Mouse (Mus musculus) intestine, embryonic 15.5 days (tissue): ENCODE data around the gene Taf10. TPM values are rescaled to one million over a fixed set of nuclear protein-coding genes. Genes with fewer than 3 reads are reported as not detected.
"Not testable (repeated sequence)": the region's sequence is repeated elsewhere in the genome, so short reads cannot be mapped to it uniquely, and the experiment has no call there.

ENCODE experiments used
- ATAC-seq: fragments of 200-750 bp; cut with Nextera tagmentation; 2 replicates; pipeline ENCODE4 v1.8.0; 2017; ENCODE audit warnings: moderate TSS enrichment, moderate library complexity
- H3K27ac ChIP-seq: fragments of 300-500 bp; sonication (generic); 2 replicates; pipeline ENCODE4 v1.5.1; 2015; ENCODE audit warnings: mild to moderate bottlenecking, inconsistent platforms
- H3K27me3 ChIP-seq: fragments of 300-500 bp; sonication (generic); replicated peaks from 2 replicates; pipeline ENCODE4 v1.6.1; 2015; ENCODE audit warnings: inconsistent platforms
- H3K36me3 ChIP-seq: fragments of 300-500 bp; sonication (generic); 2 replicates; pipeline ENCODE4 v1.6.1; 2015; ENCODE audit warnings: inconsistent platforms
- H3K4me1 ChIP-seq: fragments of 300-500 bp; sonication (generic); replicated peaks from 2 replicates; pipeline ENCODE4 v1.6.1; 2015; ENCODE audit warnings: inconsistent platforms
- H3K4me2 ChIP-seq: fragments of 300-500 bp; sonication (generic); replicated peaks from 2 replicates; pipeline ENCODE4 v1.6.1; 2015; ENCODE audit warnings: mild to moderate bottlenecking, inconsistent platforms
- H3K4me3 ChIP-seq: fragments of 300-500 bp; sonication (generic); replicated peaks from 2 replicates; pipeline ENCODE4 v1.5.1; 2015; ENCODE audit warnings: inconsistent platforms
- H3K9ac ChIP-seq: fragments of 300-500 bp; sonication (generic); 2 replicates; pipeline ENCODE4 v1.6.1; 2015; ENCODE audit warnings: inconsistent platforms
- H3K9me3 ChIP-seq: fragments of 300-500 bp; sonication (generic); 2 replicates; pipeline ENCODE4 v1.6.1; 2016; ENCODE audit warnings: inconsistent platforms
- WGBS: fragments of 180-500 bp; shearing (Covaris S2); methylation state at CpG from one replicate; pipeline ENCODE4 v1.1.7; 2015; 5-methylcytosine and 5-hydroxymethylcytosine counted together
- polyA plus RNA-seq: library from polyadenylated mRNA; unstranded; fragments of >200 nt; fragmentation: Nextera tagmentation; extraction: Ambion mirVana; gene quantifications from 2 replicates; pipeline ENCODE4 v1.2.1, GENCODE M21; 2015

Taf10 gene
- polyA plus RNA-seq, 1 experiment from 2014 or later = 134 TPM

DNA sequence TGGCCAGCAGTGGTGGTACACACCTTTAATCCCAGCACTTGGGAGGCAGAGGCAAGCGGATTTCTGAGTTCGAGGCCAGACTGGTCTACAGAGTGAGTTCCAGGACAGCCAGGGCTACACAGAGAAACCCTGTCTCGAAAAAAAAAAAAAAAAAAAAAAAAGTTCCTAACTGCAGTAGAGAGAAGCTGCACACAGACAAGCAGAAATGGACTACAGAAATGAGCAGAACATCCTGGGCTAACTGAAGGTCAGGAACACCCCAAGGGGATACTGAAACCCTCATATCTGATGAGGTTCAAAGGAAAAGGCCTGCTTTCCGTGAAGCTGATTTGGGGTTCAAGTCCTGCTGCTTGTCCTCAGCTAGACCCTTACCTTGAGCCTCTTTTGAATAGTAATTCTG, 8.7 kb downstream of the Taf10 start:
- not testable (repeated sequence) for ATAC-seq, H3K27me3 ChIP-seq, H3K27ac ChIP-seq, H3K9me3 ChIP-seq
- Histone ChIP-seq H3K9ac (peak overlapping the region; percentile 76), H3K4me3 (peak overlapping the region; percentile 90), H3K4me2 (peak overlapping the region; percentile 73), H3K36me3 (peaks cover 28% of the 10 kb centered on the region), H3K4me1 (peaks cover 16% of the 10 kb centered on the region; the same call in 1 of the 2 replicates)
- WGBS = 38% methylated on average over 4 of the region's 4 CpGs

DNA sequence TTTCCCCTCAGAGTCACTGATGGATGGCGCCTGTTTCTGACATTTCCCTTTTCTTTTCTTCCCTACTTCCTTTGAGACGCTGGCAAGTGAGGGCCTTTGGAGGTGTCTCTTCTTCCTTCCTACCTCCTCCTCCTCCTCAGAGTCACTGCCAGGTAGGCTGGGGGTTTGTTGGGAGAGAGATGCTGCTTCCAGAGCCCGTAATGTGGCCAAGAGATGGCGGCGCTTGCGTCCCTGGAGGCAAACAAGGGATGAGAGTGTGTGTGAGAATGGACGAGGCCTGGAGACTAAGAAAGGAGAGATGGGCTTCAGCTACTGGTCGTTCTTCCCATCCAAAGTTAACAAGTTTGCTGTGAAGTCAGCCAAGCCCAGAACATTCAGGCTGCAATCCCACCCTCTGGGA, 9.3 kb downstream of the Taf10 start:
- Histone ChIP-seq H3K4me3 (peak overlapping the region; percentile 90; the same call in 1 of the 2 replicates), H3K36me3 (peaks cover 24% of the 10 kb centered on the region), H3K9ac (peak overlapping the region; percentile 76; the same call in 1 of the 2 replicates), H3K27me3 (no peaks in the 10 kb centered on the region), H3K27ac (no peak overlapping the region), H3K9me3 (no peaks in the 10 kb centered on the region), H3K4me2 (peak overlapping the region; percentile 73), H3K4me1 (peaks cover 15% of the 10 kb centered on the region; the same call in 1 of the 2 replicates)
- 87% methylated on average over 8 of the region's 8 CpGs for WGBS
- ATAC-seq = no peak

DNA sequence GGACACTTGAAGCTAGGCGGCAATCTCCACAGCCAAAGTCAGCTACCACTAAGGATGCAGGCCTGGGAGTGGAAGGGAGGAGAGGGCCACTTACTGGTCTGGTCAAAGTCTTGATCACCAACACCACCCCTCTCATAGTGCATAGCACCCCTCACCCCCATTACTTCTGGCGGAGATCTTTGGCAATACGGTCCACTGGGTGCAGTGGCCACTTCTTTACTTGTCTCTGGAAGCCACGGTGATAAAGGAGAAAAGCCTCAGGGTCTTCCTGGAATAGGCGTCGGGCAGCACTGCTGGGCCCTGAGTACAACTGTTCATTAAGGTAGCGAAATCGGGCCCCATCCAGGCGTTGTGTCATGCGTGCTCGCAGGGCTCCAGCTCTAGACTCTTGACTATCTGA, 10.3 kb downstream of the Taf10 start:
- H3K4me2 ChIP-seq = no peak overlapping the region
- H3K9ac ChIP-seq = no peak overlapping the region
- no peaks in the 10 kb centered on the region for H3K27me3 ChIP-seq
- no peaks in the 10 kb centered on the region for H3K9me3 ChIP-seq
- peaks cover 10% of the 10 kb centered on the region; the same call in 1 of the 2 replicates for H3K4me1 ChIP-seq
- peaks cover 28% of the 10 kb centered on the region for H3K36me3 ChIP-seq
- WGBS = 95% methylated on average over 11 of the region's 11 CpGs
- no peak for ATAC-seq
- no peak overlapping the region for H3K27ac ChIP-seq
- H3K4me3 ChIP-seq = no peak overlapping the region

DNA sequence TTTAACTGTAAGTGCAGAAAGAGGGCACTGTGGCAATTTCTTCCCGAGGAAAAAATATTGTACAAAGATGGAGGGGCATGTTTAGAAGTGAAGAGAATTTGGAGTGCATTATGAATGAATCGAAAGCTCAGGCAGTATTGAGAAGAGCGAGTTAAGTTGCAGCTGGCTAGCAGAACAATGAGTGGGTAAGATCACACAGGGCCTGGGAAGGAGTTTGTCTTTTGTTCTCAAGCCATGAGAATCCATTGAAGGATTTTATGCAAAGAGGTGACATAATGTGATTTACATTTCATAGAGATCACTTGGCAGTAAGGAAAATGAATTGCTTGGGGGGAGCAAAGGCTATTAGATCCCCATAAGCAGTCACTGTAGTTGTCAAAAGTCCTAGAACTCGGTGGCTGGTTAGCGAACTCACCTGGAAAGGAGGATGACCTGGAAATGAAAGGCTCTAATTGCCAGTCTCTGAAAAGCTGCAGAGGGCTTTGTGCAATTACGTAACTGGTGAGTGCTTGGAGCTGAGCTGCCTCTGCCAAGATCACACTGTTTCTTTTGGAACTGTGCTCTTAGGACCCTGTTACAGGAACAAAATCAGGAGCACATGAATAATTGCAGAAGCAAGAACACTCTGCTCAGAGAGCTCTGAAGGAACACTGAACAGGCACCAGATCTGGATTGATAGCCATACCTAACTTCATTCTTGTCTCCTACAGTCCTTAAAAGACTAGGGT, 15.3 kb downstream of the Taf10 start:
- Histone ChIP-seq H3K9me3 (no peaks in the 10 kb centered on the region), H3K9ac (no peak overlapping the region), H3K27me3 (no peaks in the 10 kb centered on the region), H3K4me3 (no peak overlapping the region), H3K27ac (no peak overlapping the region), H3K4me2 (no peak overlapping the region), H3K36me3 (peaks cover 22% of the 10 kb centered on the region), H3K4me1 (no peaks in the 10 kb centered on the region)
- no peak for ATAC-seq
- 84% methylated on average over 6 of the region's 6 CpGs for WGBS

DNA sequence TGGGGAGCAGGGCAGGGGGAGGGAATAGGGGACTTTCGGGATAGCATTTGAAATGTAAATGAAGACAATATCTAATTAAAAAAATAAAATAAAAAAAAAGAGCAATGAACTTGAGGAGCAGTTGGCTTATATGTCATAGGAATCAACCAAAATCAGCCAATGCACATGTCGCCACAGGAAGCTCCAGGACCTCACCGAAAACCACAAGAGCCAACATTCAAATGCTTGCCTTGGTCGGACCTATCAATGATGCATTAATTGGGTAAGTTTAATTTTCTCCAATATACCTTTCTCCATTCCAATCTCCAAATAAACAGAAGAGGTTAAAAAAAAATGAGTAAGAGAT, 17.2 kb downstream of the Taf10 start:
- no peak for ATAC-seq
- H3K4me3 ChIP-seq = no peak overlapping the region
- H3K4me2 ChIP-seq = no peak overlapping the region
- 94% methylated on average over 4 of the region's 4 CpGs for WGBS
- no peaks in the 10 kb centered on the region for H3K4me1 ChIP-seq
- H3K27me3 ChIP-seq = no peaks in the 10 kb centered on the region
- H3K36me3 ChIP-seq = 0 out of 2 replicates have a peak, but pooled peaks cover 5% of the 10 kb centered on the region
- no peaks in the 10 kb centered on the region for H3K9me3 ChIP-seq
- H3K27ac ChIP-seq = no peak overlapping the region
- H3K9ac ChIP-seq = no peak overlapping the region

DNA sequence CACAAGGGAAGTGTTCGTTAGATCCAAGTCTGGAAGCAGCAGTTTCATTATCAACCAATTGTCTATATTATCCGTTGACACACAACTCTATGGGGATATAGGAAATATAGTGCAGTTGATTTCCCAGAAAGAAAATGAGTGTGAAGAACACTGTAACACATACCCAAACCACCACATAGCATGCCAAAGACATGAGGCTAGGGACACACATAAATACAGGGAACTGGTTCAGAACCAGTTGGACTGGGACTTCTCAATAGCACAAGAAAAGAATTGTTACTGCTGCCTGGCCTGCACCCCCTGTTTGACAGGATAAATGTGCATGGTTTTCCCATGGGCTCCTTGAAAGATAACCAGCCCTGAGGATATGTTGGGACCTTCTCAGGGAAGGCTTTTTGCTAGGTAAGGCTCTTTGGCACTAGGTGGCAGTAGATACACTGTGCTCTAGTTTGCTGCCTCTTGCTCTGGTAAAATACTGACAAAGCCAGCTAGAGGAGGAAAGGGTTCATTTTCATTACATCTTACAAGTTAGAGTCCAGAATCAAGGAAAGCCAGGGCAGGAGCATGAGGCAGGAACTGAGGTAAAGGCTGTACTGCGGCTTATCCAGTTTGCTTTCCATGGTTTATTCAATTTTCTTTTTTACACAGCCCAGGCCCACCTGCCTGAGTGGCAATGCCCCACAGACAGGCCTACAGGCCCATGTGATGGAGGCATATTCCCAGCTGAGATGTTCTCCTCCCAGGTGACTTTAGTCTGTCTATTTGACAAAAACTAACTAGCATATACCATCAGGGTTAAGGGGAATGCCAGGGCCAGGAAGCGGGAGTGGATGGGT, 17.8 kb downstream of the Taf10 start:
- H3K27ac ChIP-seq = no peak overlapping the region
- ATAC-seq = peak; percentile 89
- no peak overlapping the region for H3K9ac ChIP-seq
- no peak overlapping the region for H3K4me2 ChIP-seq
- H3K4me3 ChIP-seq = no peak overlapping the region
- no peaks in the 10 kb centered on the region for H3K9me3 ChIP-seq
- H3K4me1 ChIP-seq = no peaks in the 10 kb centered on the region
- 0 out of 2 replicates have a peak, but pooled peaks cover 5% of the 10 kb centered on the region for H3K36me3 ChIP-seq
- 84% methylated on average over 4 of the region's 4 CpGs for WGBS
- H3K27me3 ChIP-seq = no peaks in the 10 kb centered on the region

DNA sequence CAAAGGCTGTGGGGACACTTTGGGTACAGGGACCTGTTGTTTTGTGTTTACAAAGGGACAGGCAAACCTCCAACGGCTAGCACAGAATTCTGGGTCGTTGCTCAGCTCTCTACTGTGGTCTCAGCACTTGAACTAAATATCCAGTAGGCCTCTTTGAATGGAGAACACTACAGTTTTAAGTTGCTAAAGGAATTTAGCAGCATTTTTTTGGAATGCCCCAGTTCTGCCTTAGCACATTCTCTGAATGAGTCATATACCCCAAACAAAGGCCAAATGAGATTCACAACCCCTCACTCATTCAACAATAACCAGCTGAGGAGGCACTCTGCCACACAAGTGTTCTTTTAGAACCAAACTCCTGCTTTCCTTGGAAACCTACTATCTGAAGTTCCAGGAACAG, 22.2 kb downstream of the Taf10 start:
- H3K4me1 ChIP-seq = no peaks in the 10 kb centered on the region
- H3K4me3 ChIP-seq = no peak overlapping the region
- no peaks in the 10 kb centered on the region for H3K9me3 ChIP-seq
- WGBS = 69% methylated on average over 2 of the region's 2 CpGs
- no peaks in the 10 kb centered on the region for H3K36me3 ChIP-seq
- H3K4me2 ChIP-seq = no peak overlapping the region
- ATAC-seq = no peak
- no peak overlapping the region for H3K27ac ChIP-seq
- no peaks in the 10 kb centered on the region for H3K27me3 ChIP-seq
- no peak overlapping the region for H3K9ac ChIP-seq

DNA sequence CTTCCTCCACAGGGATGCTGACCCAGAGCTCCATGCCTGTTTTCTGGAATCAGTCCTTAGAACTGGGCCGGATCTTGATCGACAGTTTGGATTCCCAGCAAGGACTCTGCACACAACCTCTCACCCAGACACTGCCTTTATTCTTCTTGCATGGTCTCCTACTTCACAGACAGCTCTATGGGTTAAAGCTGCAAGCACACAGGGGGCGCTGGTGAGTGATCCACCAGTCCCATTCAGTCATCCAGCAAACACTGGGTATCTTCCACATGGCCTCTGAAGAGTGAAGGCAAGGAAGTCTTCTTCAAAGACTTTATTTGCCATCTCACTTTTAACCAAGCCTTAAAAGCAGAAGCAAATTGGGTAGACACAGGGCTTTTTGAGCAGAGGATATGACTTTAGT, 28.8 kb downstream of the Taf10 start:
- H3K36me3 ChIP-seq = no peaks in the 10 kb centered on the region
- no peaks in the 10 kb centered on the region for H3K9me3 ChIP-seq
- H3K9ac ChIP-seq = no peak overlapping the region
- 63% methylated on average over 3 of the region's 3 CpGs for WGBS
- H3K4me3 ChIP-seq = no peak overlapping the region
- no peak for ATAC-seq
- no peaks in the 10 kb centered on the region for H3K4me1 ChIP-seq
- H3K27me3 ChIP-seq = no peaks in the 10 kb centered on the region
- no peak overlapping the region for H3K4me2 ChIP-seq
- H3K27ac ChIP-seq = no peak overlapping the region

DNA sequence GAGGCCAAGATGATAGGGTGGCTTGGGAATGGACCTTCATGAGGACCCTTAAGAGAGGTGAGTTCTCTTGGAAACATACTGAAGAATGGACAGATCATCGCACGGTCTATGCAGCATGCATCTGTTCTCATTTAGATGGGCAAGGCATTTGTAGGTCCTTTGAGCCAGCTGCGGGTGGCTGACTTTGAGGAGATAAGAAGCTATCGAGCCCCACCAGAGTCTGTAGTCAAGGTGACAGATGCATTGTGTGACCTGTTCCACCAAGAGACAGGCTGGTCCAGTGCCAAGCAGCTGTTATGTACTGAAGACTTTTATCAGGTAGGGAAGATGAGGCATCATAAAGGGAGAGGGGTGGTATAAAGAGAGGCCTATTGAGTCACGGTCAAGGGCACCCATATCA, 35.4 kb downstream of the Taf10 start:
- WGBS = 86% methylated on average over 5 of the region's 5 CpGs
- H3K4me1 ChIP-seq = no peaks in the 10 kb centered on the region
- H3K4me2 ChIP-seq = no peak overlapping the region
- no peaks in the 10 kb centered on the region for H3K36me3 ChIP-seq
- H3K9ac ChIP-seq = no peak overlapping the region
- H3K9me3 ChIP-seq = no peaks in the 10 kb centered on the region
- H3K27ac ChIP-seq = no peak overlapping the region
- ATAC-seq = no peak
- no peaks in the 10 kb centered on the region for H3K27me3 ChIP-seq
- no peak overlapping the region for H3K4me3 ChIP-seq

DNA sequence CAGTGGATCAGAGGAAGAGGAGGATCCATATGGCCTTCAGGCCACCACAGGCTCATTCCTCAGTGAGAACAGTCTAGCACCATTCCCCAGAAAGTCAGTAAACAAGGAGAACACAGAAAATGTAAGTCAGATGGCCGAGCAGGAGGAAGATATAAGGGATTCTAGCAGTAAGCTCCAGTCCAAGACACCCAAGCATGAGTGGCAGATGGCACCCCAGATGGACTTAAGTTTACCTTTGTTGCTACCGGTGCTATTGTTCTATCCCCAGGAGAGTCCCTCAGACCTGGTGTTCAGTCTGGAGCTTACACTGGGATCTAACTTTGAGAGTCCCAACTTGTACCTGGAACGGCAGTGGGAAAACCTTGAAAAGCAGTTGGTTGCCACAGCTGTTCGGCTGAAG, 40.3 kb downstream of the Taf10 start:
- H3K4me2 ChIP-seq = no peak overlapping the region
- no peaks in the 10 kb centered on the region for H3K36me3 ChIP-seq
- no peaks in the 10 kb centered on the region for H3K9me3 ChIP-seq
- no peak overlapping the region for H3K4me3 ChIP-seq
- 82% methylated on average over 4 of the region's 4 CpGs for whole genome bisulfite sequencing
- H3K27me3 ChIP-seq = no peaks in the 10 kb centered on the region
- ATAC-seq = no peak
- H3K4me1 ChIP-seq = no peaks in the 10 kb centered on the region
- H3K9ac ChIP-seq = no peak overlapping the region
- H3K27ac ChIP-seq = no peak overlapping the region

DNA sequence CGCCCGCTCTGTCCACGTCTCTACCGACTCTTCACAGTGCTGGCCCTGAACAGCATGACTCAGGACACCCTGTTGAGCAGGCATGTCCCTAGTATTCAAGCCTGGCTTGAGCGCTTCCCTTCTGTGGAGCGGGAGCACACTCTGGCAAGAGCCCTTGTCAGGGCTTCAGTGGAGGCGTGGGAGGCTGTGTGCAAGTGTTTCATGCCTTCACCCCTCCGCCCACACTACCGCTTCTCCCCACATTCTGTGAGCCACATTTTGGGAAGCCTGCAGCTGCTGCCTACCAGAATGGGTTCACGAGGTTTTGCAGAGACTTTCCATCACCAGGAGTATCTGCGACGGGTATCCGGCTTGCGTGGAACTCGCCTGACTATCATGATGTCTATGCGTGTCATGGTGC, 41.0 kb downstream of the Taf10 start:
- Histone ChIP-seq H3K4me3 (no peak overlapping the region), H3K4me1 (no peaks in the 10 kb centered on the region), H3K36me3 (no peaks in the 10 kb centered on the region), H3K9me3 (no peaks in the 10 kb centered on the region), H3K27me3 (no peaks in the 10 kb centered on the region), H3K27ac (no peak overlapping the region), H3K4me2 (no peak overlapping the region), H3K9ac (no peak overlapping the region)
- 88% methylated on average over 16 of the region's 16 CpGs for WGBS
- ATAC-seq = no peak

DNA sequence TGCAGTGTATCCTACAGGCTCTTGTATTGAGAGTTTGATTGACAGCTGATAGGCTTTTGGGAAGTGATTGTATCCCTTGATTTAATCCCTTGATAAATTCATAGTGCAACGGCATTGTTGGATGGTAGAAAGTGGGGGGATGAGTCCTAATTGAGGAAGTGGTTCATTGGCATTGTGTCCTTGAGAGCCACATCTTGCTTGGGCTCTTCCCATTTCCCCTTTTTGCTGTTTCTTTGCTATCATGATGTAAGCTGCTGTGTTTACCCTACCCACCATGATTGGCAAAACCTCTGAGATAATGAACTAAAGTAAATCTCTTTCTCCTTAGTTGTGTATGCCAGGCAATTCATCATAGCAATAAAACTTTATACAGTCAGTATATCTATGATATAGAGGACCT, 53.3 kb downstream of the Taf10 start:
- H3K4me3 ChIP-seq = no peak overlapping the region
- H3K27ac ChIP-seq = no peak overlapping the region
- ATAC-seq = no peak
- H3K4me1 ChIP-seq = no peaks in the 10 kb centered on the region
- H3K9me3 ChIP-seq = no peaks in the 10 kb centered on the region
- no peak overlapping the region for H3K9ac ChIP-seq
- H3K27me3 ChIP-seq = no peaks in the 10 kb centered on the region
- no peak overlapping the region for H3K4me2 ChIP-seq
- 76% methylated on average over 1 of the region's 1 CpGs for WGBS
- no peaks in the 10 kb centered on the region for H3K36me3 ChIP-seq
